Mouse (Mus musculus): Measurements from ENCODE around the gene Gm3646. TPM values are rescaled to one million over a fixed set of nuclear protein-coding genes. Genes with fewer than 3 reads are reported as not detected.

Gm3646 gene
- total RNA-seq, 2 experiments from 2014 or later = not detected

DNA sequence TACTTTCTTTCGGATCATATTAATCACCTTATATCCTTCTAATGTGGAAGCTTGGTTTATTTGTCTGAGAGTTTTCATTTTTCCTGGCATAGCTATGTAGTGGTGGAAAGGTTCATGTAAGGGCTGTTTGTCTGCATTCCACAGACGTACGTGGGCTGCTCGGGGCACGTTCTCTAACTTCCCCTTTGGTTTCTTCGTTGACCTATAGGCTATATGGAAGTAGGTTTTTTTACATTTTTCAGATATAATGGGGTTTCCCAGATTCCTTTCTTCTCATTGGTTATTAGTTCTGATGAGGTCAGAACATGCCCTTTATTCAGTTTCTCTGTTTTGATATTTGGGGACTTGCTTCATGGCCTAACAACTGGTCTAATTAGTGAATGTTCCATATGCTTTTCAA, 23.3 kb downstream of the Gm3646 start:
- DNase-seq (ENCODE audit: low spot score in 2 of 2) = no peak

DNA sequence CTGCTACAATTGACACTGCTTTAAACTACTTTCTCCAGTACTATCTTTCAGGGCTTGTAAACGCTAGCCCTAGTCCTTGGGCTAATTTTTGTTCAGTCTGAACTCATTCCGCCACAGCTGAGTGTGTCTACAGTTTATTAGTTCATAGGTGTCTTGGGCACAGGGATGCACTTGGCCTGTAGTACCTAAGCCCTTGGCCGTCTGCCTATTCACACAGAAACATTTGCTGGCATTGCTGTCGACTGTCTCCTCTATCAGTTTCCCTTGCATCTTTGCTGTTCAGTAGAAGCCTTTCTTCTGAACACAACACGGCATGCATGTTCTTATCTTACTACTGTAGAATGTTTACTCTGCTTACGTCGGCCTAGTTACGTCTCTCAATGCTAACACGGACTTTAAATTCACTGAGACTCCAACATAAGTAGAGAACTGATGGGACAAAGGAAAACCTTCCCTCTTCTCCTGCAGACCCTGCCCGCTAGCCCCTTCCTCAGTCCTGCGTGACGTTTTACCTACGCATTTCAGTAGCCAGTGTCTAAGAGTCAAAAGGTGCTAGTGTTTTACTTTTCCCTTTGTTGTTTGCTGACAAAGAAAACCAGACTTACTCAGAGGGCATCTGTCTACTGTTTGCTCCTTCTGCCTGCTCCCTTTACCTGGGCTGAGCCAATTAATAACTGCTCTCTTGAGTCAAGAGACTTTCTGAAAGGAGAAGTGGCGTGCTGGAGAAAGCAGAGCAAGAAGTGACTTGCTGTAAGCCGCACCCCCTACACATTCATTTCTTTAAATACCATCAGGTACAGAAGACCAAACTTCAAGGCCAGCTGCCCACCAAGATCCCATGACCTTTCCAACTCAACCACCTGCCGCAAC, 25.8 kb downstream of the Gm3646 start:
- no peak for DNase-seq (ENCODE audit: low spot score in 2 of 2)

DNA sequence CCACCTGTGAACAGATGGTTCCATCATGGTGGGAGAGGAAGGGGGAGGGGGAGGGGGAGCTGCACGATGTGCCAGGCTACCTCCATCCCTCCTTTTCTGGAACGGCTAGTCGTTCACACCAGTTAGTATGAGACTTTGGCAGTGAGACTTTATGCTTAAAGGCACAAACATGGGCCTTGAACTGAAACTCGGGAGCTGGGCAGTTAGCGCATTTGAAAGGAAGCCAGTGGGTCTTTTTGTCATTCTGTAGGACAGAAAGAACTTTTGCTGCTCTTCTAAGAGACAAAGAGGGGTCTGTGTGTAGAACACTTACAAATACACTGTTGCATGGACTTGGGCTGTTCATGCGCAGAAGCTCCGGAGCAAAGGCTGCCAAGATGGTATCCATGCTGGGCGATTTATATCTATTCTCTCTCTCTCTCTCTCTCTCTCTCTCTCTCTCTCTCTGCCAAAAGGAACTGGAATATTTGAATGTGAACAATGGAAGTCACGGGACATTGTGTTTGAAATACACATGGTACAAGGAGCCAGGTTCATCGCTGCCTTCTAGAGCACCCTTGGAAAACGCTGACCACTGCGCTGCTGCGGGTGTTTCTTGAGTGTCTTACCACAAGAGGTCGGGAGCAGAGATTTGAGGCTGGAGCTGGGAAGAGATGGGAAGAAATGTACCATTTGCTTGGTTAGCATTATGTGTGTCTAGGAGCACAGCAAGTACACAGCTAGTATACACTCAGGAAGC, 31.0 kb downstream of the Gm3646 start:
- DNase-seq (ENCODE audit: low spot score in 2 of 2) = peak in 1 of 2 experiments; percentile 50

DNA sequence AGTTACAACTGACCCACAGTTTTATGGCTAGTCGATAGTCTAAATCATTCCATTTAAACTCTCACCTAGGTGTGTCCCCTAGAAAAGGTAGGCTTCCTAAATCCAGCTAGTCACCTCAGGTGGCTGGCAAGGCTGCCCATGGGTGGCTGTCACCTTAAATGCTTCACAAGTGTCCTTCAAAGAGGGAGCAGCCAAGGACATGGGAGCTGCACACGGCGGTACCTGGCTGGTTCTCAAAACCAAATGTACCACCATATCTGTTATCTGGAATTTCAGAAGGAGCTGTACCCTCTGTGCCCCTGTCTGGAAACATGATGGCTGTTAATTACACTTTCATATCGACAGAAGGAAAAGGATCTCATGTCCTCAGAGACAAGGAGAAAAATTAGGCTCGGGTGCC, 31.6 kb downstream of the Gm3646 start:
- DNase-seq (ENCODE audit: low spot score in 2 of 2) = no peak

DNA sequence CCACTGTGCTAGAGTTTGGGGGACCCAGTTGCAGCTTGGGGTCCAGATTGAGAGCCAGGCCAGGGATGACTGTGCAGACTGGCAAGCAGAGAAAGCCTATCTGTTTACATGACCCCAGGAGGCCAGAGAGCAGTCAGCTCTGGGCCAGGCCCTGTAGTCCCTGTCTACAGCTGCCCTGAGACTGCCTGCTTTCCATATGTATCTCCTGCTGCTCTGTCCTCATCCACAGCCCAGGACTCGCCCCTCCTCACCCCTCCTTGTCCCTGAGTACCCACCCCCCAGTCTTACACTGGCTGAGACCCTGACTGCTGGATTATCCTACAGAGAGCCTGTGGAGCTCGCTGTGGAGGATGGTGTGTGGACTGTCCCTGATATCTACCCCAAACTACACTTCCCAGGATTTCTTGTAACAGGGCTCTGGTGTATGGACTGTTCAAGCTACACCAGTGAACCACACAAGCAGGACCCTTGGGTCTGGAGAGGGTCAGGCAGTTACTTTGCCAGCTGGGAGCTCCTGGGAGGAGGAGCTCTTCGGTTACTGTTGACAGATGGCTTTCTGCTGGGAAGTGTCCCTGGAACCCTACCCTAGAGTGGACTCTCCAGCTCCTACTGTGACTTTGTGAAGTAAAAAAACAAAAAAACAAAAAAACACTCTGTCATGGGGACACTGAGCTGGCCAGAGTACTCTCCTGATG, 32.6 kb downstream of the Gm3646 start:
- no peak for DNase-seq (ENCODE audit: low spot score in 2 of 2)

DNA sequence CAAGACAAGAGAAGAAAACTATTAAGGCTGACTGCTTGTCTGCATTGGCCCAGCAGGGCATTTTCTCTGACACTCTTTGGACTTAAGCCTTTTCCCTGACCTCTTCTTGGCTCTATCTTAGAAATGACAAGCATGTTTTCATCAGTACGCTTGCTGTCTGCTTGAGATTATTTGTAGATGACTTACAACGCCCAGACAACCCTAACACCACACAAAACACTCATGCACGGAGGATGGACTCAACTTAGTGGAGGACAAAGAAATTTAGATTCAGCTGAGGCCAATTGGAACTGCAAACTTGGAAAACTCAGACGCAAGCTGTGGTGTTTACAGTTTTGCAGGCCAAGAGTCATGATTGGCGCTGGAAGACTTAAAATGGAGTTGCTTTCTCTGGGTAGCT, 34.7 kb downstream of the Gm3646 start:
- DNase-seq (ENCODE audit: low spot score in 2 of 2) = no peak

DNA sequence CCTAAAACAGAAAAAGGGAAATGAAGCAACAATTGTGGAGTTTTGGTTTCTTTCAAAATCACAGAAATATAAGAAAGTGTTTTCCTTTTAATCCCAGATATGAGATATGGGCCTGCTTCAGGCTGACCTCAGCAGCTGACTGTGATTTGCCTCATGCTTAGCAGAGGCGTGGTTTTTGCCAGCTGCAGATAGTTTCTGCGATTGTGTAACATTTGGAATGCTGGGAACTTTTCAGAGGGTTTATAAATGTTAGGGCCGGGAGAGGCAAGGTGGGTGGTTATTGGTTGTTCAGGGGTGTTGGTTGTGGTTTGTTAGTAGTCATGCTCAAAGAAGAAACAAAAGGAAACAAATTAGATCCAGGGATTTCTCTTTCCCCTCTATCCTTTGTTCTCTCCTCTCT, 37.1 kb downstream of the Gm3646 start:
- no peak for DNase-seq (ENCODE audit: low spot score in 2 of 2)

DNA sequence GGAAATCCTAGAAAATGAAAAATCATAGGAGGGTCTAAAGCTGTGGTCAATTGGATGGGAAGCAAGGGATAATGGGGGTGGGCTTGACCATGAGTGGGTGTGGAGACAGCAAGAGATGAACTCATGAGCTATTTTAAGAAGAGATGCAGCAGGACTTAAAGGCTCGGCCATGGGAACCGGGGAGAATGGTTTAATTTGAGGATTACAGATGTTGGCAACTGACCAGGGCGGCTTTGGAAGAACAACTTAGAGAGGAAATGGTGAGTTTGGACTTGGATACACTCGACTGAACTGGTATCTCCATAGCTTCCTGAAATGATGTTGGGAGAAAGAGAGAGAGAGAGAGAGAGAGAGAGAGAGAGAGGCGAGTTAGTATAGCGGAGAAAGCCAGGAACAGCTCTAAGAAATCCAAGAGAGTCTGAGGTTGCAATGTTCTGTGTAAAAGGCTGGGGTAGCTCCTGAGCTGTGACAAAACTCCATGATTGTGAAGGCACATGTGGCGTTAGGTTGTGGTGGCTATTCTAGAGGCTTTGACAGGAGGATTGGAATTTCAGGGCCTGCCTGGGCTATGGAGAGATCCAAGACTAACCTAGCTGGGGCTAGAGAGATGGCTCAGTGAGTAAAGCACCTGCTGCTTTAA, 39.2 kb downstream of the Gm3646 start:
- DNase-seq (ENCODE audit: low spot score in 2 of 2) = no peak

DNA sequence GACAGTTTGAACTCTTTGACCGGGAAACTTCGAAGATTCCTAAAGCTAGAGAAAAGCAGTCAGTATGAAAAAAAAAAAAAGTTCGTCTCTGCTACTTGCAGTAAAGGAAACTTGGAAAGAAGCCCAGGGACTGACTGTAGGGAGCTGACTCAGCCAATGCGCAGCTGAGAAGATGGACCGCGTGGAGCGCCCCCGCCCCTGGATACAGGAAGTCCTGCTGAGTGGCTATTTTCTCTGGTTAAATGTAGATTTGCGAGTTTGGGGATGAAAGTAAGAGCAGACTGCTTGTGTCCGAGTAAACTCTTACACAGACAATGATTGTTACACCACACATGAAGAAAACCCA, 43.1 kb downstream of the Gm3646 start:
- DNase-seq (ENCODE audit: low spot score in 2 of 2) = peak; percentile 60 to 79

DNA sequence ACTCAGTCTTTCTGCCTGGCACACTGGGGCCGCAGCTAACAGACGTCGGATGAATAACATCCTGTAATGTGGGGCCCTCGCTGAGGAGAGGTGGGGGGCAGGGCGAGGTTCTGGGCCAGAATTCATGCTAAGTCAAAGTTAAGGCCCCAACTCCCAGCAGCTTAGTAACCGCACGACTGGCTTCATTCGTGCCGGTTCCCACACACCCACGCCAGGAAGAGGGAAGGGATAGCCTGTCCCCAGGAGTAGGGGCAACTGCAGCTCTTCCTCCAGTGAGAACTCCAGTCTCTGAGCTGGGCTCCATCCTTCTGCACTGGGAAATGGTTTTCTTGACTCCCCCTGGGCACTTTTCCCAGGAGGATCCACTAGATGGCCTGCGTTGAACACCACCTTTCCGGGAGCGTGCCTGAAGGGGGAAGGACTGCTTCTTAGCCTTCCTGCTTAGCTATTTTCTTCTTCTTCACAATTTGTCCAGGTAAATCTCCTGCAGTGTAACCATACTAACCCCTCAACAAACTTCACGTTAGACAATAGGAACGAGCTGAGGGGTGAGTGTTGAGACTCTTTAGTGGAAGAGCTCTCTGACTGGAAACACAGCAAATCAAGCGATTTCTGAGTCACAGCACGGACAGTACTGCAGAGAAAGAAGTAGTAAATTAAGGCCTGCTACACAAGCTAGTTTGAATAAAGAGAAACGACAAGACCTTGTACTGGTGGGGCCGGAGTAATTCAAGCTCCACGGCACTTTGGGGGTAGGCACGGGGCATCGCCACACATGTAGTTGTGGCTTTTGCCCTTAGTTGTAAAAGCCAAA, 43.7 kb downstream of the Gm3646 start:
- DNase-seq (ENCODE audit: low spot score in 2 of 2) = peak; percentile 64 to 78

DNA sequence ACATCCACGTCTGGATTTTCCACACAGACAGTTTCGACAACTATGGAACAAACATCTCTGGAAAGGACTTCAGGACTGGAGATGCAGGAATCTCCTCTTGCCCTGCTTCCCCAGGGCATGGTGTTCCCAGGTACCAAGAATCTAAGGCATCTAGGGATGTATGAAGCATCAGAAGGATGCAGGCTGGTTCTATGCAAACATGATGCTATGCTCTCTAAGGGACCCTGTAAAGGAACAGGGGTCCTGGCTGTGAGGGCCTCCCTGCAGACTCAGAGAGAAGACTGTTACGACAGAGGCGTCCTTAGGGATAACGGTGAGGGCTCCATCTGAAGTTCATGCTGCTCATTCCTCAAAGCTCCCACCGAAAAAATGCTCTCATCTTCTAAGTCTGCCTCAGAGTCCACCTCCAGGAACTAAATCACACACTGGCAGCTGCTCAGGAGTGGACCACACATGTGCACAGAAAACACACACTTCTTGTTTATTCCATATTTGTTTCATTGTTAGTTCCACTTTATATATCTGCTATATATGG, 44.9 kb downstream of the Gm3646 start:
- no peak for DNase-seq (ENCODE audit: low spot score in 2 of 2)

DNA sequence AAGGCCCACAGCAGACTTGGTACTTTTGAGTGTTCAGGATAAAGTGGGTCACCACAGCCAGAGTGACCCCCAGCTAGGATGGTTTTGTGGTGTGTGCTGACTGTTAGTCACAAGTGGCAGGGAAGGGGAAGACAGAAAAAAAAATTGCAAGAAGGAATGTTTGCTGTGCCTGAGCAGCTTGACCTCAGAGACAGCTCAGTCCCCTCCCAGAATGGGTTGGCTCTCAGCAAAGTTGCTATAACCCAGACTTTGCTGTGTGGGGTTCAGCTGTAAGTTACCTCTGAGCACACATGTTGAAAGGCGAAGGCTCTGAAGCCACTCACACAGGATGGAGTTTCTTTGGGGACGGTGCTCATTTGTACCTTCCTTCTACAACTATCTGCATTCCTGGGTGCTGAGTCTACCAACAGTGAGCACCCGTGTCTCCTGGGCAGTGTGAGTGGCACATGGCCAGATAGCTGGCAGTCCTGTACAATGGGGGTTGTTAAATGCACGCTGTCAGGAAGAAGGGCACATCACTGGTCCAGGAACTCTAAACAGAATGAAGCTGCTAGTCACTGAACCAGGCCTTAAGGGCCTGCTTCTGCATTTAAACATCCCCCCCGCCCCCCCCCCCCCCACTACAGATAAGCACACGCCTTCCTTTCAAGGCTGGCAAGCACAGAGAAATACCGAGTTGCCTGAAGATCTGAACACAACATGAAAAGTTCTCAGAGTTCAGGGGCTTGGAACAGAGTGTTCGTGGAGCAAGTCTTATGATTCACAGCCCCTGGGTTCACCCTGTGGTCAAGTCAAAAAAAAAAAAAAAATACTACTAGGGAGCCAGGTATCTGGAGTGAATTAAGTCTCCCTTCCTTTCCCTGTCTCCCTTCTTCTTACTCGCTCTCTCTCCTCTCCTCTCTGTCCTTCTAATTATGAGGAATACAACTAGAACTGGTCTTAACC, 45.6 kb downstream of the Gm3646 start:
- DNase-seq (ENCODE audit: low spot score in 2 of 2) = no peak

DNA sequence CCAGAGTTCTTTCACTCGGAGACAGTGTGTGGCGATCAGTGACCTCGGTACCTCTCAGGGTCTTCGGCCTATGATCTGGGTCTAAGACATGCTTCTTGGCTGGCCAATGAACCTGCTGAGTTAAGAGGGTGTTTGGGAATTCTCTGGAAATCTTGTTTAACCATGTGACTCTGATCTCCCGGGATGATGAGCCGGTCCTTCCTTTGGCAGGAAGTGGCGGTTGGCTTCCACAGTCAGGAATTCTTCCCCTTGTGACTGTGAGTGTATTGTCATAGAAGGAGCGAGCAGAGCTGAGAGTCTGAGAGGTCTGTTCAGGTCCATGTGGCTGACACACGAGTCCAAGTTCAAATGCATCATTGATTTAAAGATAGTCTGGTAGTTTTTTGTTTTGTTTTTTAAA, 46.9 kb downstream of the Gm3646 start:
- no peak for DNase-seq (ENCODE audit: low spot score in 2 of 2)

DNA sequence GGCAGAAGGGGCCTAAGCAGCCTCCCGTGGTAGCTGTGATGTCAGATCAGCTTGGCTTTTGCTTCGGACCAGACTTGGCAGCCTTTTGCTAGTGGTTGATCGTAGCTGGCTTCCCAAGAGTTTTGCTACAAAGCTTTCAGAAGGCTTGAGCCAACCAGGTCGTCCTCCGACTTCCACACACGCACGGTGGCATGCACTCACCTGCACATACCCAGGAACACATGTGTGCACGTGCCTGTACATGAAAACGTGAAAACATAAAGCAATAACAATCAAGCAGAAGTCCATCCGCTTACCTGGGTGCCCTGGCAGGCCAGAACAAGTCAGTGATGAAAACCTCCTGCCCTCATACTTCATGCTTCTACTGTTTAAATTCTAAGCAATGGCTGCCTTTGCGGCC, 48.2 kb downstream of the Gm3646 start:
- DNase-seq (ENCODE audit: low spot score in 2 of 2) = no peak

DNA sequence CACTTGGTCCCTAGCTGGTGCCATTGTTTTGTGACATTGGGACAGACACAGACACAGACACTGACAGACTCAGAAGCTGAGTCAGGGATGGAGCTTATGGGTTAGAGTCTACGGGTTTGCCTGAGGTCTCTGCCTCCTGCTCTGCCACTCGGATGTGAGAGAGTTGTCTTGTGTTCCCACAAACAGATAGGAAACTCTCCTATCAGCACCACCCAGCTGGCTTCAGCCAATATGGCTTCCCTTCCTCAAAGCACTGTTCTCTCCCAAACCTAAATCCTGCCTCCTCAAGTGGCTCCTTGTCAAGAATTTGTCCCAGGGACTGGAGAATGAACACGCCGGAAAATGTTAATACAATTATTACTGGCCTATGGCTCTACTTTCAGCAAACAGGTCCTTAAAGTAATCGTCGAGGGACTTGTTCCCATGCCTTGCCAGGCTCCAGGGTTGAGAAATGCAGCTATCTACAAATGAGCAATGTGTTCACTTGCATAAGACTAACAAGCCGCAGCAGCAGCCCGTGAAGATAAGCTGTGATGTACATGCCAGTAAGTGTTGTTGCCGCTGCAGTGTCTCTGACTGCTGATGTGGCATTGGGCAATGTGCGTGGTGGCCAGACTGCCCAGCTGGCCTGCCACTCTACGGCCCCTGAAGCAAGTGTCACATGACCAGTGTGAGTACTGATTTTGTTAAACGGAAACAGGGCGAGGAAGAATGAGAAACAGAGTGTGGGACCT, 50.7 kb downstream of the Gm3646 start:
- DNase-seq (ENCODE audit: low spot score in 2 of 2) = no peak
